Mouse (Mus musculus): ENCODE measurements around the gene Acbd4.
A peak's percentile ranks its signal among the peaks of the same experiment; 100 is the strongest.

Gene Acbd4

DNA sequence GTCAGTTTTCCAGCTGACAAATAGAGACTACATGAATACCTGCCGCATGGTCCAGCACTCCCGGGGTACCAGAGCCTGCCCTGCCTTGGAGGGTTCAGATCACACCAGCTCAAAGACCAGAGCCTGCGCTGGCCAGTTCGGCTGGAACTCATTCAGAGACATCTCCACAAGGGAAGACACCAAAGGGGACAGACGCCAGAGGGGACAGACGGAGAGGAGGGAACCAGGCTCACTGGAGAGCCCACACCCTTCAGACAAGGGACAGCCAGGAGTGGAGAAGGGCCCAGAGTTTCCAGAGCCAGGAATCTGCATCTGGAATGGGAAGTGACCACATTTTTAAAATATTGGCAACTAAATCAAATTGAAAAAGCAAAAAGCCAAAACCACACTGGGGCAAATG lies 19.9 kb upstream of the Acbd4 start:
- DNase-seq (ENCODE audit: inconsistent age in 2 of 2, low spot score in 1 of 2), result no peak

DNA sequence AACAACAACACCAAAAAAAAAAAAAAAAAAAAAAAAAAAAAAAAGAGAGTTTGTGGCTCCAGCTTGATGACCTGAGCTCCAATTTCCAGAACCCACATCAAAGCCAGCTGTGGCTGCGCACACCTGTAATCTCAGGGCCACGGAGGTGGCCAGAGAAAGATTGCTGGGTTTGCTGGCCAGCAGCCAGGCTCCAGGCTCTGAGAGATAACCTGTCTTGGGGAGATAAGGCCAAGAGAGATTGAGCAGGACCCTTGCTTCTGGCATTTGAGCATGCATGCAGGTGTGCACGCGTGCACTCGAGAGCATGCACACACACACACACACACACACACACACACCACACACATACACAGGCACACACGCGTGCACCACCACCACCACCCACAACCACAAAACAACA lies 8.2 kb upstream of the Acbd4 start:
- DNase-seq (ENCODE audit: inconsistent age in 2 of 2, low spot score in 1 of 2), result peak in 1 of 2 experiments; percentile 18

DNA sequence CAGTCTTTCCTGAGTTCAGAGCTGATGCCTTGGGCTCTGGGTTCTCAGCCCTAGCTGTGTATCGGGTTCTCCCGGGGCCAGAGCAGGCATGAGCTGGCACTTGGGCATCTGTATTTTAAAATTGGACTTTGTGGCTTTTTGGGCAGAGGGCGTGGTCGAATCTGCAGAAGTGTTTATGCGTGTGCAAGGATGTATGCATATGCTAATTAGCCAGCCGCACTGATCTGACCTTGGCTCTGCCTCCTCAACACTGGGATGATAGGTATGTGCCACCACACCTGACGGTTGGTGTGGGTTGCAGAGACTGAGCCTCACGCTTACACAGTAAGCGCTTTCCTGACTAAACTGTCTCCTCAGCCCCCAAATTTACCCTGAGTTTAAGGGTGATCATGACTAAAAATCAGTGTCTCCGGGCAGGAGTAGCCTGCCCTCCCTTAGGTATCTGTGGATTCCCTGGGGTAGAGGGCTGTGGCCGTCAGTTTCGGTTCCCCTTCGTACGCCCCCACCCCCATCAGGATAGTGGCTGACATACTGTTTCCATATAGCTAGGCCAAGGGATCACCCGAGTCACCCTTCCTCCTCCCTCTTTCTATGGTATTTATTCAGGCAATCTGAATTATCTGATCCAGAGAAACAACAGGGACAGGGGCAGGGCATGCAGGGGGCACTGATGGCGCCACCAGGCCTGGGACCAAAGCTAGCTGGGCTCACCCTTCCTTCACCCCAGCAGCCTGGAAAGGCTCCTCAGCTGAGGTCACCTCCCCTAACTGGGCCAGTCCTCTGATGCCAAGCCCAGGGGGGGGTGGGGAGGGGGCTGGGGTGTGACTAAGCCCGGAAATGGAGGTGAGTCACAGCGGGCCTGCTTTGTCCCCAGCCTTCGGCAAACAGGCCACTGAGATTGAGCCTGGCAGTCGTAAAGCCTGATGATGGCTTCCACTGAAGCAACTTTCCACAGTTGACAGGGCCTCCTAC lies 7.3 kb upstream of the Acbd4 start:
- DNase-seq (ENCODE audit: inconsistent age in 2 of 2, low spot score in 1 of 2), result peak; percentile 79 to 87

DNA sequence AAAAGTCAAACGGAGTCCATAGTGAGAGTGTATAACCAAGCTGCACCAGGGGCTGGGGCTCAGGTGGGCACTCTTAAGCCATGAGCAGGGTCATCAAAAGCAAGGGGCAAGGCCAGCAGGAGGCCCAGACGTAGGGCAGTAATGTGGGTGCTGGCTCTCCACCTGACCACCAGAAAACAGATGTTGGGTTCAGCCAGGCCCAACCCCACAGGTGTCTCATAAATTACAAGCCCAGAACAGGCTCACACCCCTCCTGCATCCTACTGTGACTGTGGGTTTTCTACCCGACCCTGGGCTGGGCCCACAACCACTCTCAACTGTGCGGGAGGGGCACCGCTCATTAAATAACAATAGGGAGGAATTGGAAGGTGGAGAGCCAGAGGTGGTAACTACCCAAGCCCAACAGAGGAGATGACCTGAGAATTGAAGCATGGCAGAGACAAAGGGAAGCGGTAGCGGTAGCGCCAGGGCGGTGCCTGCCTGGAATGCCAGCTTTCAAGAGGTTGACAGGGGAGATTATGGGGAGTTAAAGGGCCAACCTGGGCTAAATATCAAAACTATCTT lies 6.3 kb upstream of the Acbd4 start:
- DNase-seq (ENCODE audit: inconsistent age in 2 of 2, low spot score in 1 of 2), result peak in 1 of 2 experiments; percentile 25

DNA sequence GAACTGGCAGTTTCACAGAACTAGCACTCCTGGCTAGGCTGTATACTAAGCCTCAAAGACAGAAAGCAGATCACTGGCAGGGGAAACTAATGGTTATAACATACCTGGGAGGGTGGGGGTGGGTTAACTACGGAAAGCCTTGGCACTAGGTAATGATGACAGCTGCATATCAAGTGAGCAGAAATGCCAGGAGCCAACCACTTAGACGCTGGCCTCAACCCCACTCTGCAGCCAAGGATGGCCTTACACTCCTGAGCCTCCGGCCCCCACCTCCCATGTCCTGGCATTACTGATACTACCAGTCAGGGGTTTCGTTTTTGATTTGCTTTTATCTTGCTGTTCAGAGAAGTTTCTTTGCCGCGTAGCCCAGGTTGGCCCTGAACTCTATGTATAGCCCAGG lies 5.7 kb upstream of the Acbd4 start:
- no peak for DNase-seq (ENCODE audit: inconsistent age in 2 of 2, low spot score in 1 of 2)

DNA sequence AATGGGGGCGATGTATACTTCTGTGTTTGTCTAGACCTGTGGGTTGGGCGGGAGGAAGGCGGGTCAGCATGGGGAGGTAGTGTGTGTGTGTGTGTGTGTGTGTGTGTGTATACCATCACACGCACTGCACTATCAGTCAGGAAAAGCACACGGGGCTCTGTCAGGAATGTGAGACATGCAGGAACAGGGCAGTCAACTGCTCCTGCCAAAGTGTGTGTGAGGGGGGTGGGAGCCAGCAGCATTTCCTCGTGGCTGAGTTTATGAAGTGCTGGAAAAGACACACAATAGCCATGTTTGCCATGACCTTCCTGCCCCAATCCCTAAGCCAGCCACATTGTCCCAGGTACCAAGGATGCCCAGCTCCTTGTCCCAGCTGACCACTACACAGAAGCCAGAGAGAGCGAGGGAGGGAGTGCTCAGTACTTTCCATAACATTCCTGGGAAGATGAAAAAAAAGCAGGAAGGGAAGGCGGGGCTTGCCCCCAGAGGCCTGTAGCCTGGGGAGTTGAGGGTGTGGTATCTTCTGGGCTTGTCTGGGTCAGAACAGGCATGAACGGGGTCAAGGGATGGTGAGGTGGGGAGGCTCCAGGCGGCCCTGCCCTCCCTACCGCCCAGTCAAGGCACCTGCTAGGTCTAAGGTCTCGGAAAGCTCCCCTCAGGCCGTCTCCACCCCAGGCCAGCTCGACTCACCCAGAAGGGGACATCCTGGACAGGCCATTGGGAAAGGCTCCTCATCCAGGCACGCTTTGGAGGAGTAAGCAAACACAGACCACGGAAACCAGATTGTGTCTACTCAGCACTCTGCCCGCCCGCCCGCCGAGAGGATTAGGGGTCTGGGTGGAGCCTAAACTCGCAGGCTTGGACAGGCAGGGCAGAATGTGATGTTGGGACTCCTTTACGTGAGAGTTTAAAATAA lies 4.2 kb upstream of the Acbd4 start:
- peak in 1 of 2 experiments; percentile 27 for DNase-seq (ENCODE audit: inconsistent age in 2 of 2, low spot score in 1 of 2)

DNA sequence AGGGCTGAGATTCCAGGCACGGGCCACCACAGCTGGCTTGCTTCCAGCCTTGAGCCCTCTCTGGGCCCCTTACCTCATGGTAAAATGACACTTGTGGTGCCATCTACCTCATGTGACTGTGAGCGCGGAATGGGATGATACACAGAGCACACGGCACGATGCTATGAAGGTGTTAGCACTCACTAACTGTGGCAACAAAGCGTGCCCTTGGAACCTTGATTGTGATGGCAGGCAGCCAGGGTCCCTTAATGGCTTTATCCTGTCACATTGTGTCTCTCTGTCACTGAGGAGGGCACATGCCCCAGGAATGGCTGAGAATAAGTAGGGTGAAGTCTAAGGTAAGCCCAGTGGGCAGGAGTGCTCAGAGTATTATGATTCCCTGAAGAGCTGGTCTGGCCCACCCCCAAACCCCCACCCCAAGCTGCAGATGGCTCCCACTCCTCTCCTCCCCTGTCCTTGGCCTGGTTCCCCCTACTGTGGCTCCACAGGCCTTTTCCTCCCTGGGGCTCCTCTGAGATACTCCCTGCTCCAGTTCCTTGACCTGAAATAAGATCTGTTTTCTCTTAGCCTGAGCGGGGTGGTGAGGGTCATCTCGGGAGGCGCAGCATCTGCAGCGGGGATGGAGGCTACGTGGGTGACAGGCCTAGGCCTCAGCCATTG lies 2.8 kb upstream of the Acbd4 start:
- DNase-seq (ENCODE audit: inconsistent age in 2 of 2, low spot score in 1 of 2), result peak; percentile 24 to 37

DNA sequence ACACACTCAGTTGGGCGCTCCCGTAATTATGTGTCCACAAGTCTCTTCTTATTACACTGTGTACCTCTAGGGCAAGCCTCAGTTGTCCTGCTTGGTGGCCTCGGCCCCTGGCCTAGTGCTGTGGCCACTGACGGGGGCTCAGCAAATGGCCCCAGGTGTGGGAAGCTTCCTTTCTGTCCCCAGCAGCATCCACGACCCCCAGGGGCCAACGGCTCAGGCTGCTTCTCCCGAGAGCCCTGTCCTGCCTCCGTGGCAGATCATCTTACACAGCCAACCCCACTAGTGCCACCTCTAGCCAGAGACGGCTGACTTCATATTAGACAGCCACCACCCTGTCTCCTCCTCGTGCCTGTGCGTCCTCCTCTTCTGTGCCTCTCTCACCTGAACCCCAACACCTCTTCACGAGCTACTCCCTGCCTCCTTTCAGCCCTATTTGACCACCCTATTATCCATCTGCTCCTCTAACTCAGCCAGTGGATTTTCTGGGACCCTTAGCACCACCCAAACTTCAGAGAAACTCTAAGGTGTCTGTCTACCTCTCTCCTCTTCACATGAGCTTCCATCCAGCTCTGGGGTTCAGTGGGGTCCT lies 2.0 kb upstream of the Acbd4 start:
- peak; percentile 23 to 36 for DNase-seq (ENCODE audit: inconsistent age in 2 of 2, low spot score in 1 of 2)

DNA sequence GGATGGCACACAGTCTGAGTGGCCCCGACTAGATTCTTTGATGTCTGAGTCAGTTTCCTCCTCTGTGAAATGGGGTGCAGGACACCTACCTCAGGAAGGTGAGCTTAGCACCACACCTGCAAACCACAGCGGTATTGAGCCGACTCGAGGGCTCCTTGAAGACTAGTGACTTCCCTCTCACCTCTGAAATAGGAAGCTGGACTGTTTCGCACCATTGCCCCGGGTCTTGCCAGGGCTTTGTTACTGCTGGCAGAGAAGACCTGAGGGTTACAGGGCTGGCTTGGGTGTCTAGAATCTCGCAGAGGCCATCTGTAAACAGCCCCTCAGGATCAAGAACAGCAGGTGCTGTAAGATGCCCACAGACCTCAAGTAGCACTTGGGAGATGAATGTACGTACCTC lies 1.1 kb upstream of the Acbd4 start:
- DNase-seq (ENCODE audit: inconsistent age in 2 of 2, low spot score in 1 of 2), result peak in 1 of 2 experiments; percentile 47

DNA sequence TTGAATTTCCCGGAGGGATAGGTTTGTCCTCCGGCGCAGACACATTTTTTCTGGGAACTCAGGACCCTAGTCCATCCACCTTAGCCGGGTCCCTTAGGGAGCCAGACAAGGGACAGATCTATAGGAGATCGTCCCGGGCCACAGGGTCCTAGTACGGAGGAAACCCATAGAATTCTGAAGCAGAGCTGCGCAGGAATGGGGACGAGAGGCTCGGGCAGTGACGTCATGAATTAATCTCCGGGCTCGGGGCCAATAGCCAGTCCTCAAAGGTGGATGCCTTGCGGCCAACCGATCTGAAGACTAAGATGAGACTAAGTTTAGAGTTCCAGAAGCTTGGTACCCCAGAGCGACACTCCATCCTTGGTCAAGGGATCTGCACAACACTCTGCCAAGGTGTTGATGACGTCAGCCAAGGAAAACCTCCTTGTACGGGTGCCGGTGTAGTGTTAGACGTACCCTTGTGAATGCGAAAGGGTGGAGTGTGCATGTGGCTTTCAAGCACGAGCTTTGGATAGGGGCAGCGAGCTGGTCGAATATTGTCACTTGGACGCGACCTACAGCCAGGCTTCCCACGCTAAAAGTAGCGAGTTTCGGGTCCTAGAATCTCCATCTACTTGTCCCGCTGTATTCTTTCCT lies 502 bp downstream of the Acbd4 start:
- DNase-seq (ENCODE audit: inconsistent age in 2 of 2, low spot score in 1 of 2), result peak; percentile 88 to 96

DNA sequence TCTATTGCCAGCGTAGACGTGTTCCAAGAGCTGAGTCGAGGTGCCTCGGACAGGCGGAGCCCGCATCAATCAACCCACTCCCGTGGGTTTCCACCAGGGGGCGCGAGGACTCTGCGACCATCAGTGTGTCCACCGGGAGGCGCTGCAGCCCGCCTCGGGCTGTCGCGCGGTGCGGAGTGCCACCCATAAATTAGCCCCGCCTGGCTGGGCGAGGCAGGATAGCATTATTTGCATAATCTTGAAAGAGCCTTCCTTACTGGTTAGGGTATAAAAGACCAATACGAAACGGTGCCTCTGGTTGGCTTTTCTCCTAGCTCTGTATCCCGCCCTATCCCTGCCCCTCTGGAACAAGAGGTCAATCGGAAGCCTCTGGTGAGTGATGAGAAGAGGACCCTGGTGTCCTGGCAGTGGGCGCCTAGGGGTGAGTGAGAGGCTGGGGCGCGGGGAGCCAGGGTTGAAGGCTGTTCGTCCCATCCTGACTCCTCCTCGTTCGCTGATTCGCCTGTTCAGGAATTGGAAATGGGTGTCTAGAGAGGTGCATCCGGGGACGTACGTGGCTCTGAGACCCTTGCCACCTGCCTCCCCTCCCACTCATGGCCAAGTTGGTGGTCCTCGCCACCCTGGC lies 1.4 kb downstream of the Acbd4 start:
- peak; percentile 99 to 100 for DNase-seq (ENCODE audit: inconsistent age in 2 of 2, low spot score in 1 of 2)

DNA sequence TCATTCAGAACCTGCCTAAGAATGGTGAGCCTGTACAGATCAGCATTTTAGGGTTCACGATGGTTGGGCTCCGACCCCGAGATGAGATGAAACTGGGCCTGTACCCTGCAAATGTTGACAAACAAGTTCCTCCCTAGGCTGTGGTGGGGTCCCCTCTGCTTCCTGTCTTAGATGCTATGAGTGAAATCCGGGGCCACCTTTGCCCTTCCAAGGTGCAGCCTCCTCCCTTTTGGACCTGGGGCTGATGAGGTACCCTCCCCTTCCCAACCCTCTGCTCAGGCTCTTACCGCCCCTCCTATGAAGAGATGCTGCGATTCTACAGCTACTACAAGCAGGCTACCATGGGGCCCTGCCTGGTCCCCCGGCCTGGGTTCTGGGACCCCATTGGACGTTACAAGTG lies 2.1 kb downstream of the Acbd4 start:
- peak; percentile 33 to 63 for DNase-seq (ENCODE audit: inconsistent age in 2 of 2, low spot score in 1 of 2)

DNA sequence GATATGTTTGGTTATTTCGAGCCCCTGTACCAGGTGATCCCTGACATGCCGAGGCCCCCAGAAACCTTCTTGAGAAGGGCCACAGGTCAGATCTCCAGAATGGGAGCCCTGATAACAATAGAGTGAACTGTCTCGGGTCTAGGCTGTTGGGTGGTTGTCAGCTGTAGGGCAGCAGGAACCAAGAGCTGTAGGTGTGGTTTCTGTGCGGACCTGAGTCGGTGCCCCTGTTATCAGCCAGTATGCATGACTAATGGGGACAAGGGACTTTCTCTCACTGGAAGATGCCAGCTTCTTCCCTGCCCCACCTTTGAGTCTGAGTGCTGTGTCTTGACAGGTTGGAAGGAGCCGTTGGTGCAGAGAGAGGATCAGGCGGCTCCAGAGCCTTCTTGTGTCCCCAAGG lies 3.0 kb downstream of the Acbd4 start:
- peak in 1 of 2 experiments; percentile 26 for DNase-seq (ENCODE audit: inconsistent age in 2 of 2, low spot score in 1 of 2)

DNA sequence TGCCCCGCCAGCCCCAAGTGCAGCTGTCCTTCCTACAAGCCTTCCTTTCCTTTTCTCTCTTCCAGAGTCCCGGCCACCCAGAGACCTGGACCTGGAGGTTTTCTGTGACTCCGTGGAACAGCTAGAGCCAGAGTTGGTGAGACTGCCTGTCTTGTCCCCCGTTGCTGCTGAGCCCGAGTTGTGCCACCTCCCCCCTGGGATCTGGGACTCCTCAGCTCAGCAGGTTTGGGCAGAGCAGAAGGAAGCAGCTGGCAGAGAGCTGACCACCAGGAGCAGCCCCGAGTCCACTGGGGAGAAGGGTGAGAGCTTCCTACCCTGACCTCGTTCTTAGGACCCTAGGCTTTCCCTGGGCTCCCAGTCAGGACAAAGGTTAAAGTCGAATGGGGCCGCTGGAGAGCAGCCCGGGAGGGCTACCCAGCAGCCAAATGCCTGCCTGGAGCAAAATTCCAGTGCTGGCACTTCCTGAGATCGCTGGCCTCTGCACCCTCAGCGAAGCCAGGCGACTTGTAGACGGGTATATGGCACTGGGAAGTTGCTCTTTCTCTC lies 3.8 kb downstream of the Acbd4 start:
- peak in 1 of 2 experiments; percentile 54 for DNase-seq (ENCODE audit: inconsistent age in 2 of 2, low spot score in 1 of 2)

DNA sequence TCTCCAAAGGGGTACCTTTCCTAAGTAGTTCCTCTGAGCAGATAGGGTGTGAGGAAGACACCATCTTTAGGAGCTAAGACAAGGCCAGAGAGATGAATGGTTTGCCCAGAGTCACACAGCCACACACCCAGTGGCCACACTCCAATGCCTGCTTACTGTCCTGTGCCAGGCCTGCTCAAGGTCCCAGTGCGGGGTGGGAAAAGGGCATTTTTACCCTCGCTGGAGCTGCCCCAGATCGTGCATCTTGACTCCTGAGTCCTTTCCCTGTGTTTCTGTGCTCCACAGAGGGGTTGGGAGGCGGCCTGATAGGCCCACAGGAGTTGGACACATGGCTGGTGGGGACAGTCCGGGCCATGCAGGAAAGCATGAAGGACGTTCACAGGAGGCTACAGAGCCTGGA lies 4.3 kb downstream of the Acbd4 start:
- peak; percentile 36 to 66 for DNase-seq (ENCODE audit: inconsistent age in 2 of 2, low spot score in 1 of 2)

DNA sequence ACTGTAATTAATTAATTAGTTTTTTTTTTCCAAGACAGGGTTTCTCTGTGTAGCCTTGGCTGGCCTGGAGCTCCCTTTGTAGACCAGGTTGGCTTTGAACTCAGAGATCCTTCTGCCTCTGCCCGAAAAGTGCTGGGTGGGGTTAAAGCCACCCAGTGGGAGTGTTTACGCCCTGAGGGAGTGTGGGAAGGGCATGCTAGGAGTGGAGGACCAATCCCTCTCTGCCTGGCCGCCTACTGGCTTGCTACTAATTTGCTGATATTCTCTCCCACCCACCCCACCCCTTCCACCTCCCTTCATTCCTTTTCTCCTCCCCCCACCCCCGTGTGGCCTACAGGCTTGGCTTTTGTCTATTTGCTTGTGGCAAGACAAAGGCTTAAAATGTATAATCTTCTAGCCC lies 4.9 kb downstream of the Acbd4 start:
- DNase-seq (ENCODE audit: inconsistent age in 2 of 2, low spot score in 1 of 2), result no peak

DNA sequence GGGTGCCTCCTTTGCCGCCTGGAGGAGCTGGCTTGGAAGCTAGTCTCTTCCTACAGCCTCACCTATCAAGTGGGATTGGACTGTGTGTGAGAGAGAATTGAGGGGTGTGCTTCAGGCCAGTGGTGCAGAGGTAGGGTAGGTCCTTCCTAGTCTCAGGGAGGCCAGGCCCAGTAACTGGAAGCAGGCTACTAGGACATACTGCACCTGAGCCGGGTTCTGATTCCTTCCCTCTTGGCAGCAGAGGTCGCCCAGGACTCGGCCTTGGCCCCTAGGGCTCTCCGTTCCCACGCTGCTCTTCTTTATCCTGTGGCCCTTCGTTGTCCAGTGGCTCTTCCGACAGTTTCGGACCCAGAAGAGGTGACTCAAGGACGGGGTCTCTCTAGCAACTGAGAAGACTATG lies 9.8 kb downstream of the Acbd4 start:
- peak in 1 of 2 experiments; percentile 56 for DNase-seq (ENCODE audit: inconsistent age in 2 of 2, low spot score in 1 of 2)

DNA sequence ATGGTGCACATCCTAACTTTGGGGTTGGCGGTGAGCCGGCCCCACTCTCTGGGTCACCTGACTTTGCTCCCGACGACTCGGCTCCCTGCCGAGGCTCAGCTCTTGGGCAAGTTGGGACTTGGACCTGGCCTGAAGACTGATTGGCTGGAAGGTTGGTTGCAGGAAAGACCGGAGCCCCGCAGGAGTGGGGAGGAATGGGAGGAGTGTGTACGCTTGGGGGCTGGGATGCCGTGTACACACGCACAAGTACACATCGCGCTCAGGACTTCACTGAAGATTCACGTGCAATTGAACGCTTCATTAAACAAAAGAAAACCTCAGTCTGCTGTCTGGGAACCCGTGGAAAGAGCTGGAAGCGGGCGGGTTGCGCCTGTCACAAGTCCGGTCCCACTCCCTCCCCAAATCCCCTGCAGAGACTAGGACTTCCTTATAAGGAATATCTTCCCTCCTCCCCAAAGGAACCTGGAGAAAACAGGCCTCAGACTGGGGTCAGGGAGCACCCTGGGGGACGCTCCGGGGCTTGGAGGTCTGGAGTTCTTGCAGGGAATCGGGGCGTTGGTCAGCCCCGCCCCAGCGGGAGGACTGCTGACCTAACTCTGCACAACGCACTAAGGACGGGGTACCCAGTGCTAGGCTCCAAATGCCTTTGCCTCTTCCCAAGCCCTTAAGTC lies 10.5 kb downstream of the Acbd4 start:
- peak; percentile 86 to 93 for DNase-seq (ENCODE audit: inconsistent age in 2 of 2, low spot score in 1 of 2)

DNA sequence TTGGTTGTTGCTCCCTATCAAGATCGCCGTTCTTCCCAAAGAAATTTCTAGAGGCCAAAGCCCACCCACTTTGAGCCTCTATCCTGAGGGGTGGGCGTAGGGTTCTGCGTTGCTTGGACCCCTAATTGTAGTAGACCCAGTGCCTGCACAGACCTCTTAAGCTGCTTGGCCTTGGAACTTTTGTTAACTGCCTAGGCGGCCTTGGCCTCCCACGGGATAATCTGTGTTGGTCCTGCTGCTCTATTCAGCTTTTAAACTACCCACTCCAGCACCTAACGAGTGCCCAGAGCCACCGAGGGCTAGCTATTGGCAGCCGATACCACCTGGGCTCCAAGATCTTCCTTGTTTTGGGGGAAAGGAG lies 11.1 kb downstream of the Acbd4 start:
- peak in 1 of 2 experiments; percentile 68 for DNase-seq (ENCODE audit: inconsistent age in 2 of 2, low spot score in 1 of 2)

Measured in adrenal gland, adult (tissue).